Comparison of ENCODE assay signal across 19 mouse cellular contexts in genomic region chr14:23198676-23199075, GRCm38 (mm10).
DNase-seq lines count a peak whose midpoint lies in the region; ATAC-seq and TF ChIP-seq lines count a peak whose summit lies in the region.
"Had no signal": no experiment of that assay in that cellular context is flagged by ENCODE, and none has a peak within 500 bp of the region (broad histone marks: within the 10 kb centered on the region; RNA-seq: fewer than 3 reads in every experiment).

No protein-coding gene starts in this region.

- no peak for ATAC-seq in forebrain, embryonic 14.5 days
- no peak for ATAC-seq in forebrain, embryonic 16.5 days
- ATAC-seq in hindbrain, postnatal 0 days, result 0 out of 2 replicates have a peak, but pooled peaks have one; percentile 15
- no peak for ATAC-seq in hindbrain, embryonic 11.5 days (ENCODE audit: low FRiP score)
- ATAC-seq in stomach, embryonic 15.5 days (ENCODE audit: insufficient read depth, low FRiP score, low read depth), result no peak
- ATAC-seq in stomach, postnatal 0 days (ENCODE audit: low FRiP score, low TSS enrichment), result no peak
- ATAC-seq: activated CD4-positive, CD25-positive, alpha-beta regulatory T cell, adult 4 months; forebrain, embryonic 13.5 days; hindbrain, embryonic 16.5 days; Patski had no signal

- TF ChIP-seq CTCF in hindbrain, postnatal 0 days (IDR thresholded peaks at IDR 0.05; ENCODE audit: low read depth), result no peak
- no peak for TF ChIP-seq CTCF in stomach, postnatal 0 days (IDR thresholded peaks at IDR 0.05; ENCODE audit: low read depth)

- H3K27me3 ChIP-seq in forebrain, embryonic 14.5 days (replicated peaks; ENCODE audit: control insufficient read depth, insufficient read depth, low read length), result no peaks in the 10 kb centered on the region
- no peaks in the 10 kb centered on the region for H3K27me3 ChIP-seq in forebrain, embryonic 16.5 days (replicated peaks; ENCODE audit: control insufficient read depth, insufficient read depth, low read length)
- H3K27me3 ChIP-seq in hindbrain, postnatal 0 days (ENCODE audit: insufficient read depth, low read length), result no peaks in the 10 kb centered on the region
- no peaks in the 10 kb centered on the region for H3K27me3 ChIP-seq in hindbrain, embryonic 11.5 days (ENCODE audit: control insufficient read depth, insufficient read depth, low read length)
- no peaks in the 10 kb centered on the region for H3K27me3 ChIP-seq in stomach, embryonic 15.5 days (replicated peaks)
- H3K27me3 ChIP-seq in stomach, postnatal 0 days (ENCODE audit: control insufficient read depth, insufficient read depth, low read length), result no peaks in the 10 kb centered on the region
- H3K27me3 ChIP-seq: embryonic facial prominence, embryonic 12.5 days; forebrain, embryonic 13.5 days; heart, embryonic 15.5 days had no signal

- no peak overlapping the region for H3K27ac ChIP-seq in forebrain, embryonic 14.5 days (ENCODE audit: low read depth, low read length)
- no peak overlapping the region for H3K27ac ChIP-seq in forebrain, embryonic 16.5 days (ENCODE audit: low read length)
- no peak overlapping the region for H3K27ac ChIP-seq in hindbrain, postnatal 0 days
- no peak overlapping the region for H3K27ac ChIP-seq in hindbrain, embryonic 11.5 days (ENCODE audit: low read depth, low read length)
- H3K27ac ChIP-seq in stomach, embryonic 15.5 days, result peak overlapping the region; percentile 2; the same call in 1 of the 2 replicates
- H3K27ac ChIP-seq in stomach, postnatal 0 days (replicated peaks), result no peak overlapping the region
- H3K27ac ChIP-seq: embryonic facial prominence, embryonic 12.5 days; forebrain, embryonic 13.5 days; heart, adult 2 months; heart, embryonic 15.5 days had no signal

- no peak for TF ChIP-seq EP300 in stomach, postnatal 0 days (optimal IDR thresholded peaks at IDR 0.05)

- 32% methylated on average over 3 of the region's 3 CpGs for WGBS in forebrain, embryonic 14.5 days
- WGBS in forebrain, embryonic 16.5 days, result 22% methylated on average over 3 of the region's 3 CpGs
- 66% methylated on average over 3 of the region's 3 CpGs for WGBS in hindbrain, postnatal 0 days
- WGBS in hindbrain, embryonic 11.5 days, result 81% methylated on average over 3 of the region's 3 CpGs
- 51% methylated on average over 3 of the region's 3 CpGs for WGBS in stomach, embryonic 15.5 days
- WGBS in stomach, postnatal 0 days, result 65% methylated on average over 3 of the region's 3 CpGs

- no peaks in the 10 kb centered on the region for H3K36me3 ChIP-seq in forebrain, embryonic 14.5 days (ENCODE audit: control insufficient read depth, insufficient read depth, low read length)
- H3K36me3 ChIP-seq in forebrain, embryonic 16.5 days (ENCODE audit: control insufficient read depth, insufficient read depth), result no peaks in the 10 kb centered on the region
- no peaks in the 10 kb centered on the region for H3K36me3 ChIP-seq in hindbrain, postnatal 0 days (ENCODE audit: insufficient read depth, low read length)
- no peaks in the 10 kb centered on the region for H3K36me3 ChIP-seq in hindbrain, embryonic 11.5 days (ENCODE audit: control insufficient read depth, insufficient read depth, low read length)
- no peaks in the 10 kb centered on the region for H3K36me3 ChIP-seq in stomach, embryonic 15.5 days
- H3K36me3 ChIP-seq in stomach, postnatal 0 days (ENCODE audit: control insufficient read depth, insufficient read depth, low read length), result no peaks in the 10 kb centered on the region
- H3K36me3 ChIP-seq: embryonic facial prominence, embryonic 12.5 days; heart, embryonic 15.5 days had no signal

- H3K4me3 ChIP-seq in forebrain, embryonic 14.5 days (ENCODE audit: low read depth, low read length), result no peak overlapping the region
- no peak overlapping the region for H3K4me3 ChIP-seq in forebrain, embryonic 16.5 days (replicated peaks; ENCODE audit: low read length)
- H3K4me3 ChIP-seq in hindbrain, postnatal 0 days (ENCODE audit: low read length), result no peak overlapping the region
- no peak overlapping the region for H3K4me3 ChIP-seq in hindbrain, embryonic 11.5 days (ENCODE audit: low read depth, low read length)
- H3K4me3 ChIP-seq in stomach, embryonic 15.5 days (replicated peaks), result no peak overlapping the region
- no peak overlapping the region for H3K4me3 ChIP-seq in stomach, postnatal 0 days (ENCODE audit: low read depth, low read length)
- H3K4me3 ChIP-seq: embryonic facial prominence, embryonic 12.5 days; forebrain, embryonic 13.5 days; heart, adult 2 months; heart, embryonic 15.5 days had no signal

- no peak overlapping the region for H3K9ac ChIP-seq in forebrain, embryonic 14.5 days (ENCODE audit: low read length)
- no peak overlapping the region for H3K9ac ChIP-seq in forebrain, embryonic 16.5 days (replicated peaks; ENCODE audit: low read depth, low read length)
- H3K9ac ChIP-seq in hindbrain, postnatal 0 days (replicated peaks; ENCODE audit: low read length), result no peak overlapping the region
- no peak overlapping the region for H3K9ac ChIP-seq in hindbrain, embryonic 11.5 days (ENCODE audit: low read depth, low read length)
- no peak overlapping the region for H3K9ac ChIP-seq in stomach, embryonic 15.5 days
- H3K9ac ChIP-seq in stomach, postnatal 0 days (ENCODE audit: low read length), result no peak overlapping the region
- H3K9ac ChIP-seq: embryonic facial prominence, embryonic 12.5 days; forebrain, embryonic 13.5 days; heart, embryonic 15.5 days had no signal

- H3K4me2 ChIP-seq in forebrain, embryonic 14.5 days (ENCODE audit: low read length), result no peak overlapping the region
- H3K4me2 ChIP-seq in forebrain, embryonic 16.5 days (ENCODE audit: low read length), result no peak overlapping the region
- H3K4me2 ChIP-seq in hindbrain, postnatal 0 days (ENCODE audit: low read depth, low read length), result no peak overlapping the region
- H3K4me2 ChIP-seq in hindbrain, embryonic 11.5 days (replicated peaks; ENCODE audit: low read depth, low read length), result no peak overlapping the region
- H3K4me2 ChIP-seq in stomach, embryonic 15.5 days, result no peak overlapping the region
- H3K4me2 ChIP-seq in stomach, postnatal 0 days (replicated peaks; ENCODE audit: low read depth), result no peak overlapping the region
- H3K4me2 ChIP-seq: embryonic facial prominence, embryonic 12.5 days; forebrain, embryonic 13.5 days; heart, embryonic 11.5 days; heart, embryonic 15.5 days had no signal

- H3K4me1 ChIP-seq in forebrain, embryonic 14.5 days (ENCODE audit: control insufficient read depth, insufficient read depth, low read length), result peaks cover 9% of the 10 kb centered on the region; the same call in 1 of the 2 replicates
- H3K4me1 ChIP-seq in forebrain, embryonic 16.5 days (replicated peaks; ENCODE audit: control insufficient read depth, insufficient read depth, low read length), result peaks cover 8% of the 10 kb centered on the region
- no peaks in the 10 kb centered on the region; the same call in 1 of the 2 replicates for H3K4me1 ChIP-seq in hindbrain, postnatal 0 days (ENCODE audit: insufficient read depth, low read length)
- H3K4me1 ChIP-seq in hindbrain, embryonic 11.5 days (replicated peaks; ENCODE audit: control insufficient read depth, insufficient read depth, low read length), result no peaks in the 10 kb centered on the region
- H3K4me1 ChIP-seq in stomach, embryonic 15.5 days, result peaks cover 4% of the 10 kb centered on the region; the same call in 1 of the 2 replicates
- no peaks in the 10 kb centered on the region for H3K4me1 ChIP-seq in stomach, postnatal 0 days (replicated peaks; ENCODE audit: control insufficient read depth, insufficient read depth)
- H3K4me1 ChIP-seq: embryonic facial prominence, embryonic 12.5 days; heart, embryonic 15.5 days had no signal

- H3K9me3 ChIP-seq in forebrain, embryonic 14.5 days (replicated peaks; ENCODE audit: control insufficient read depth, low read length), result no peaks in the 10 kb centered on the region
- no peaks in the 10 kb centered on the region for H3K9me3 ChIP-seq in forebrain, embryonic 16.5 days (ENCODE audit: control insufficient read depth, low read length)
- H3K9me3 ChIP-seq in hindbrain, postnatal 0 days (ENCODE audit: low read length), result no peaks in the 10 kb centered on the region
- no peaks in the 10 kb centered on the region for H3K9me3 ChIP-seq in hindbrain, embryonic 11.5 days (ENCODE audit: control insufficient read depth, low read length)
- H3K9me3 ChIP-seq in stomach, embryonic 15.5 days, result no peaks in the 10 kb centered on the region
- no peaks in the 10 kb centered on the region for H3K9me3 ChIP-seq in stomach, postnatal 0 days (ENCODE audit: control insufficient read depth, low read length)
- H3K9me3 ChIP-seq: embryonic facial prominence, embryonic 12.5 days; forebrain, embryonic 13.5 days; heart, embryonic 15.5 days had no signal

- DNase-seq in forebrain, embryonic 14.5 days (ENCODE audit: low spot score), result peak; percentile 58
- DNase-seq in hindbrain, postnatal 0 days (ENCODE audit: low spot score), result peak; percentile 15
- no peak for DNase-seq in hindbrain, embryonic 11.5 days (ENCODE audit: low spot score)
- DNase-seq in stomach, postnatal 0 days (ENCODE audit: low spot score), result no peak
- DNase-seq in adrenal gland, adult (ENCODE audit: inconsistent age in 2 of 2, low spot score in 1 of 2), result no peak
- DNase-seq: adrenal gland, adult 2 months; adrenal gland, postnatal 25 days; cerebellum, postnatal 25 days; gastrocnemius, postnatal 14 days; heart, adult 2 months had no signal

Comparison
In these comparisons a context has a peak if more than half of its experiments do, and no peak if none do; other contexts are left out.
1. DNase-seq: peak in forebrain, embryonic 14.5 days (single experiment) and hindbrain, postnatal 0 days (single experiment); none in hindbrain, embryonic 11.5 days (single experiment), stomach, postnatal 0 days (single experiment) and adrenal gland, adult (0 of 2).